Mouse (Mus musculus): ENCODE measurements around the gene Olfr1216. TPM values are rescaled to one million over a fixed set of nuclear protein-coding genes. Genes with fewer than 3 reads are reported as not detected.
"Not testable (repeated sequence)": the region's sequence is repeated elsewhere in the genome, so short reads cannot be mapped to it uniquely, and the experiment has no call there.

Gene Olfr1216
- total RNA-seq (2014; fragmentation: Nextera tagmentation) (not detected in 2 replicates), total RNA-seq (2017) (not detected in 2 replicates)

- ATAC-seq (replicated peaks; ENCODE audit: low FRiP score, low TSS enrichment, poor library complexity, severe bottlenecking): no peak
Measured at GRCm38 (mm10) chr2:89018240-89018639, at the start of gene Olfr1216. Olfr1216 (minus strand) TSS chr2:89018340.

- ATAC-seq (replicated peaks; ENCODE audit: low FRiP score, low TSS enrichment, poor library complexity, severe bottlenecking): no peak
Measured at GRCm38 (mm10) chr2:89061087-89061486, 42.9 kb upstream of the Olfr1216 start, which contains the start of gene Olfr1218. Olfr1218 (minus strand) TSS chr2:89061187.

- ATAC-seq (replicated peaks; ENCODE audit: low FRiP score, low TSS enrichment, poor library complexity, severe bottlenecking): no peak
Measured at GRCm38 (mm10) chr2:89031965-89032364, 13.8 kb upstream of the Olfr1216 start, which contains the start of gene Olfr1217. Olfr1217 (minus strand) TSS chr2:89032065.

GRCm38 (mm10) chr2:89021436-89021835, 3.3 kb upstream of the Olfr1216 start:
- not testable (repeated sequence) for ATAC-seq (replicated peaks; ENCODE audit: low FRiP score, low TSS enrichment, poor library complexity, severe bottlenecking)

GRCm38 (mm10) chr2:89006873-89007272, 11.3 kb downstream of the Olfr1216 start, which contains the start of gene Olfr1215:
Olfr1215 (minus strand) TSS chr2:89006973.
- ATAC-seq (replicated peaks; ENCODE audit: low FRiP score, low TSS enrichment, poor library complexity, severe bottlenecking): no peak

- no peak for ATAC-seq (replicated peaks; ENCODE audit: low FRiP score, low TSS enrichment, poor library complexity, severe bottlenecking)
Measured at GRCm38 (mm10) chr2:88992553-88992952, 25.6 kb downstream of the Olfr1216 start, which contains the start of gene Olfr1214. Olfr1214 (minus strand) TSS chr2:88992653.

GRCm38 (mm10) chr2:88980181-88980580, 38.0 kb downstream of the Olfr1216 start, which contains the start of gene Gm13762:
Gm13762 (minus strand) TSS chr2:88980281.
- ATAC-seq (replicated peaks; ENCODE audit: low FRiP score, low TSS enrichment, poor library complexity, severe bottlenecking): no peak

Other genes with a start within 250 kb of the Olfr1216 start
- not detected in 2 replicates for gene Olfr1200, start 247.9 kb downstream of the Olfr1216 start, total RNA-seq (2014; fragmentation: Nextera tagmentation)
- gene Olfr1200, start 247.9 kb downstream of the Olfr1216 start, total RNA-seq (2017): not detected in 2 replicates
- not detected in 2 replicates for gene Olfr1201, start 225.3 kb downstream of the Olfr1216 start, total RNA-seq (2014; fragmentation: Nextera tagmentation)
- gene Olfr1201, start 225.3 kb downstream of the Olfr1216 start, total RNA-seq (2017): not detected in 2 replicates
- not detected in 2 replicates for gene Olfr1202, start 203.8 kb downstream of the Olfr1216 start, total RNA-seq (2014; fragmentation: Nextera tagmentation)
- gene Olfr1202, start 203.8 kb downstream of the Olfr1216 start, total RNA-seq (2017): not detected in 2 replicates
- not detected in 2 replicates for gene Olfr1205, start 188.6 kb downstream of the Olfr1216 start, total RNA-seq (2014; fragmentation: Nextera tagmentation)
- gene Olfr1205, start 188.6 kb downstream of the Olfr1216 start, total RNA-seq (2017): not detected in 2 replicates
- gene Olfr1204, start 169.0 kb downstream of the Olfr1216 start, total RNA-seq (2014; fragmentation: Nextera tagmentation): not detected in 2 replicates
- gene Olfr1204, start 169.0 kb downstream of the Olfr1216 start, total RNA-seq (2017): not detected in 2 replicates
- gene Olfr1206, start 155.1 kb downstream of the Olfr1216 start, total RNA-seq (2014; fragmentation: Nextera tagmentation): not detected in 2 replicates
- gene Olfr1206, start 155.1 kb downstream of the Olfr1216 start, total RNA-seq (2017): not detected in 2 replicates
- not detected in 2 replicates for gene Olfr1208, start 116.0 kb downstream of the Olfr1216 start, total RNA-seq (2014; fragmentation: Nextera tagmentation)
- not detected in 2 replicates for gene Olfr1208, start 116.0 kb downstream of the Olfr1216 start, total RNA-seq (2017)
- not detected in 2 replicates for gene Olfr1209, start 103.2 kb downstream of the Olfr1216 start, total RNA-seq (2014; fragmentation: Nextera tagmentation)
- not detected in 2 replicates for gene Olfr1209, start 103.2 kb downstream of the Olfr1216 start, total RNA-seq (2017)
- gene Olfr1211, start 80.2 kb downstream of the Olfr1216 start, total RNA-seq (2014; fragmentation: Nextera tagmentation): not detected in 2 replicates
- not detected in 2 replicates for gene Olfr1211, start 80.2 kb downstream of the Olfr1216 start, total RNA-seq (2017)
- not detected in 2 replicates for gene Olfr1212, start 64.4 kb downstream of the Olfr1216 start, total RNA-seq (2014; fragmentation: Nextera tagmentation)
- gene Olfr1212, start 64.4 kb downstream of the Olfr1216 start, total RNA-seq (2017): not detected in 2 replicates
- gene Gm13762, start 38.1 kb downstream of the Olfr1216 start, total RNA-seq (2014; fragmentation: Nextera tagmentation): not detected in 2 replicates
- gene Gm13762, start 38.1 kb downstream of the Olfr1216 start, total RNA-seq (2017): not detected in 2 replicates
- not detected in 2 replicates for gene Olfr1214, start 25.7 kb downstream of the Olfr1216 start, total RNA-seq (2014; fragmentation: Nextera tagmentation)
- gene Olfr1214, start 25.7 kb downstream of the Olfr1216 start, total RNA-seq (2017): not detected in 2 replicates
- gene Olfr1215, start 11.4 kb downstream of the Olfr1216 start, total RNA-seq (2014; fragmentation: Nextera tagmentation): not detected in 2 replicates
- not detected in 2 replicates for gene Olfr1215, start 11.4 kb downstream of the Olfr1216 start, total RNA-seq (2017)
- gene Olfr1217, start 13.7 kb upstream of the Olfr1216 start, total RNA-seq (2014; fragmentation: Nextera tagmentation): not detected in 2 replicates
- not detected in 2 replicates for gene Olfr1217, start 13.7 kb upstream of the Olfr1216 start, total RNA-seq (2017)
- not detected in 2 replicates for gene Olfr1218, start 42.8 kb upstream of the Olfr1216 start, total RNA-seq (2014; fragmentation: Nextera tagmentation)
- not detected in 2 replicates for gene Olfr1218, start 42.8 kb upstream of the Olfr1216 start, total RNA-seq (2017)
- not detected in 2 replicates for gene Olfr1219, start 65.2 kb upstream of the Olfr1216 start, total RNA-seq (2014; fragmentation: Nextera tagmentation)
- gene Olfr1219, start 65.2 kb upstream of the Olfr1216 start, total RNA-seq (2017): not detected in 2 replicates
- gene Olfr1220, start 88.5 kb upstream of the Olfr1216 start, total RNA-seq (2014; fragmentation: Nextera tagmentation): not detected in 2 replicates
- not detected in 2 replicates for gene Olfr1220, start 88.5 kb upstream of the Olfr1216 start, total RNA-seq (2017)
- gene Olfr1221, start 98.9 kb upstream of the Olfr1216 start, total RNA-seq (2014; fragmentation: Nextera tagmentation): not detected in 2 replicates
- not detected in 2 replicates for gene Olfr1221, start 98.9 kb upstream of the Olfr1216 start, total RNA-seq (2017)
- not detected in 2 replicates for gene Olfr1222, start 114.7 kb upstream of the Olfr1216 start, total RNA-seq (2014; fragmentation: Nextera tagmentation)
- not detected in 2 replicates for gene Olfr1222, start 114.7 kb upstream of the Olfr1216 start, total RNA-seq (2017)
- not detected in 2 replicates for gene Olfr1223, start 133.2 kb upstream of the Olfr1216 start, total RNA-seq (2014; fragmentation: Nextera tagmentation)
- gene Olfr1223, start 133.2 kb upstream of the Olfr1216 start, total RNA-seq (2017): not detected in 2 replicates
- gene Olfr1224-ps1, start 145.8 kb upstream of the Olfr1216 start, total RNA-seq (2014; fragmentation: Nextera tagmentation): not detected in 2 replicates
- gene Olfr1224-ps1, start 145.8 kb upstream of the Olfr1216 start, total RNA-seq (2017): not detected in 2 replicates
- gene Olfr1225, start 156.3 kb upstream of the Olfr1216 start, total RNA-seq (2014; fragmentation: Nextera tagmentation): not detected in 2 replicates
- gene Olfr1225, start 156.3 kb upstream of the Olfr1216 start, total RNA-seq (2017): not detected in 2 replicates
- gene Olfr1226, start 181.7 kb upstream of the Olfr1216 start, total RNA-seq (2014; fragmentation: Nextera tagmentation): not detected in 2 replicates
- not detected in 2 replicates for gene Olfr1226, start 181.7 kb upstream of the Olfr1216 start, total RNA-seq (2017)
- not detected in 2 replicates for gene Olfr1228, start 235.7 kb upstream of the Olfr1216 start, total RNA-seq (2014; fragmentation: Nextera tagmentation)
- not detected in 2 replicates for gene Olfr1228, start 235.7 kb upstream of the Olfr1216 start, total RNA-seq (2017)